Mouse (Mus musculus) 3T3-L1 (cell line): ENCODE measurements around the gene Kcnj4.
A peak's percentile ranks its signal among the peaks of the same experiment; 100 is the strongest.

Experiments
- DNase-seq: peaks from one replicate; pipeline ENCODE4 v3.0.0-alpha.2; 2015; ENCODE audit warnings: low read depth, low spot score

Gene Kcnj4

GRCm38 (mm10) chr15:79504707-79505452, at the start of gene Kcnj4:
Kcnj4 (minus strand) TSS chr15:79505241.
- no peak for DNase-seq

- no peak for DNase-seq
These were observed 47.5 kb upstream of the Kcnj4 start for GRCm38 (mm10) chr15:79552566-79552965.

GRCm38 (mm10) chr15:79548226-79548625, 43.2 kb upstream of the Kcnj4 start:
- DNase-seq: no peak

DNA sequence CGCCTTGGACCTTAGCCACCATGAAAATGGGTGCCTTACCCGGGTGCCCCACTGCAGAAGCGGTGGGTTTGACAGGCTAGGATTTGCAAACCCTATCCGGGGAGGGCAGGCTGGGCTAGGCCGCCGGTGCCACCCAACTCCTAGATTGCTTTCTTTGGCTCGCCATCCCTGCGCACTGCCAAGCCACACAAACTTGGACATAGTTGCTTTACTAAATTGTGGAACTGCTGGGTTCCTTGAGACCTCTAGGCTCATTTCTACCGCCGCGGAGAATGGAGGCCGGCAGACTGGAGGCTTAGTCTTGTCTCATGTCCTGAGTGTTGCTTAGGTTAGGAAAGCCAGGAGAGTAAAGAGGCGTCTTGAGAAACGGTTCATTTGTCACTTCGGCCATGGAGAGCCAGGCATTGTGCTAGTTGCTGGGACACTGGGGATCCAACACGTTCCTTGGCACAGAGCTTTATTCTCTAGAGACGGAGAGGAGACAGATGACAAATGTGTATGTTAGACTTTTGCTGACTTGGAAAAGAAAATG, 42.3 kb upstream of the Kcnj4 start:
- DNase-seq: no peak

DNA sequence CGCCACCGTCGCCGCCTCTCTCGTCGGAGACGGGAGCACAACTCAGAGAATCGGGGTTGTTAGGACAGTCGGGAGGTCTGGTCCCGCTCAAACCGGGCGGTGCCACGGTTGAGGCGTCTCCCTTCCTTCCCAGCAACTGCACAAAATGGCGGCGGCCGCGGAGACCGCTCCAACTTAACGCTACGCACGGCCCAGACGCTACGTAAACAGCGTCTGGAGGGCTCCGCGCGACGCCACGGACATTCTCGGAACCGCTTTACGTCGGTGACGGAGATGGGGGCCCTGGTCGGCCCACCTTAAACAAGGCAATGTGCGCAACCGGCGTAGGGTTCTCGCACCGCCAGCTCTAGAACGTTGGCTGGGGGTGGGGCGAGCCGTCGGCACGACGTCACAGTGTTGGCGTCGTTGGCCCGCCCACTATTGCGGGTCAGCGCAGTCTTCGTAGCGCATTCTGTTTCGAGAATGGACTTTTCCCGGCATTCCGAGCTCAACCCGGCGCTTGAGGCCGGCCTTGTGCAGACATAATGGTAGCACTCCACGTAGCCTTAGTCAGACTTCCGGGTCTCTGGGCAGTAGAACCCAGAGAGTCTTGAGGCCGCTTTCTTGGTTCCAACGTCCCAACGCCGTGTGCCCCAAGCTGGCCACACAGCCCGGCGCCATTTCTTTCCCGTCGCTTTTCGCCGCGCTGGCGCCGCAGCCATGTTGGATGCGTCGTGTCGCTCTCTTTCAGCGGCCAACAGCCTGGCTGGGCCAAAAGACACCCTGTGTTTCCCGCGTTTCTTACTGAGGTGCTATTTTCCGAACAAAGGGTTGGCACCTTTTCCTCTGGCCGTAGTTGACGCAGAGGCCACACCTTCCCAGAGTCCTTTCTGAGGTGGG, 41.6 kb upstream of the Kcnj4 start, which contains the start of gene Ddx17:
TSS of gene Ddx17 (minus strand) at position 332 of the 879 bp plus-strand sequence.
- DNase-seq: peak; percentile 93

- DNase-seq: peak; percentile 50
These were observed 40.9 kb upstream of the Kcnj4 start for GRCm38 (mm10) chr15:79545921-79546399.

DNA sequence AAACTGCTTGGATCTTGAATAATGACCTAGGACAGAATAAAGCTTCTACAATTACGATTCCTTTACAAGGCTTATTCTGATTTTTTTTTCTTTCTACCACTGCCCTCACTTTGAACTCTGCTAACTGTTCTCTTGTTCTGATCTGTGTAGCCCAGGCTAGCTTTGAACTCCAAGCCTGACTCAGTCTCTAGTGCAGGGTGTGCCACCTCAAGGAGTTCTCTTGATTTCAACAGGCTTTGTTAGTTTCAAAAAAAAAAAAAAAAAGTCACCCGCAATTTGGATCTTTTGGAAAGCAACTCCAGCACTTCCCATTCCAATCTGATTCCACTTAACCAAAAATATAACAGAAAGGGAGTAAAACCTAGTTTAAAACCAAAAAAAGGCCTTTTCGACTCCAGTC, 40.5 kb upstream of the Kcnj4 start:
- DNase-seq: peak; percentile 40

DNA sequence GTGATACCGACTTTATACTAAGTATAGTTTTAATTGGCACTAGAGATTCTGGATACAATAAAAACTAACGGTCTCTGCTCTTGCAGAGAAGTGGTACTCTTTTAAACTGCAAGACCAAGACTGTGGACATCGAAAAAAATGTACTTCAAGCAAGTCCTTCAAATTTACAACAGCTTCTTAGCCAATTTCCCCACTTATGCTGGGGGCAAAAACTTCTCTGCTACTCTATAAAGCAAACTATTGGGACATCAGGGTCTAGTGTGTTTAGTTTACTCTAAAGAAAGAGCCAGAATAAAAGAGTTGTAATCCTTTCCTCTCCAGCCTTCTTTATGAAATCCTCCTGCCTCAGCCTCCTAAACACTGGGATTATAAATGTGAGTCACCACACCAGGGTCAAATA, 38.9 kb upstream of the Kcnj4 start:
- no peak for DNase-seq

- DNase-seq: no peak
These were observed 28.8 kb upstream of the Kcnj4 start for GRCm38 (mm10) chr15:79533796-79534195.

DNA sequence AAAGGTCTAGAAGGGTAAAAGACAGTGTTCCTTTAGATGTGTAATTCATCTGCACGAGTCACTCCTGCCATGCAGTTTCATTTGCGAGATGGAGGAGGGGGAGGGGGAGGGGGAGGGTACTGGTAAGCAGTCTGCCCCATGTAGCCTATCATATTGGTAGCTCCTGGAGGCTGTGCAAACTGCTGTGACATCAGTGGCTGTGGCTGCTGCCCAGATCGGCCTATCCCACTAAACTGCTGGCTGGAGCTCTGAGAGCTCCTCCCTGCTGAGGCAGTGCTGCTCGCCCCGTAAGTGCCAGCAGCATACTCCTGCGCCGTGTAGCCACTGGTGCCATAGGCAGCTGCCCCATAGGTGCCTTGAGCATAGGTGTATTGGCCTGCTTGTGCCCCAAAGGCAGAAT, 24.9 kb upstream of the Kcnj4 start:
- DNase-seq: peak; percentile 51

GRCm38 (mm10) chr15:79527991-79528639, 23.1 kb upstream of the Kcnj4 start:
- peak; percentile 51 for DNase-seq

GRCm38 (mm10) chr15:79527192-79527591, 22.2 kb upstream of the Kcnj4 start:
- DNase-seq: no peak

DNA sequence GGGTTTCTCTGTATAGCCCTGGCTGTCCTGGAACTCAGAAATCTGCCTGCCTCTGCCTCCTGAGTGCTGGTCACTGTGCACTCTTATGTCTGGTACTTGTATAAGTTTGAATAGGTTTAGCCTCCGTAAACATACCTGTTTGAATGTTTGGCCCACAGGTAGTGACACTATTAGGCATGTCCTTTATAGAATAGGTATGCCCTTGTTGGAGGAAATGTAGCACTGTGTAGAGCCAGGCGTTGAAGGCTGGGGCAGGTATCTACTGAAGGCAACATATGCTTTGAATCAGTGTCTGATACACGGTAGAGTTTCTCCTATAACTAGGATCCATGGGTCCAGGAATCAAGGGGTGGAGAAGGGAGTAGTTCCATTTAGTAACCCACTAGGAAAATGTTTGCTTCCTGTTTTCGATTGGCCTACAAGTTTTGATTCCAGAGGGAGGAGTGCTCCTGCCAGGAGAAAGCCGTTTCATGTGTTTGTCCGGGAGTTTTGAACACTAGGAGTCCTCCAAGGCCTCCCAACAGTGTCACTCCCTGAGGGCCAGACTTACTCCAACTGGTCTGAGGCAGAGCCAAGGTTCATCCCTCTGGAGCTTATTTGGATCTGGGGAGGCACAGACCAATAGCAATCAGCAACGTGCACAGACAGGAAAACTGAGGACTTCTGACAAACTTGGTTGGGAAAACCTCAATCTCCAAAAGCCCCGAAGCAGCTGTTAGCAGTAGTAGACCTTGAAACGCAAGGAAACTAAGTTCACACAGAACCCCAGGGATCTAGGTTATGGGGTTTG, 21.1 kb upstream of the Kcnj4 start:
- no peak for DNase-seq

GRCm38 (mm10) chr15:79525564-79525963, 20.5 kb upstream of the Kcnj4 start:
- no peak for DNase-seq

- DNase-seq: no peak
These were observed 14.6 kb upstream of the Kcnj4 start for GRCm38 (mm10) chr15:79519400-79520220.

GRCm38 (mm10) chr15:79518571-79518970, 13.5 kb upstream of the Kcnj4 start:
- DNase-seq: no peak

DNA sequence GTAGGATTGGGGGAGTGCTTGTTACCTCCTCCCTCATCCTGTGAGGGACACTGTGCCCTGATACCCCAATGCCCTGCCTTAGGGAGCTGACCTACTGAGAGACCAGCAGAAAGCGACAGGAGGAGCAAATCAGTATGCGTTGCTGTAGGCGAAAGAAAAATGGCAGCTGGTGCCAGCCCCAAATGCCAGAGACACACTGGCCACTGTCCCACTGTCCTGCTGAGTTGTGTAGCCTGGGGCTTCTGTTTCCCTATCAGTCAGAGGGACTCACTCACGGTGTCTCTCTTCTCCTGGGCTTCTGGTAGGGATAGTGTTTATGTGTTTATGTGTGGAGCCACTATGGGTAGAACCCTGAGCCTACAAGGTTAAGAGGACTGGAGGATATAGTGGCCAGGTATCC, 12.7 kb upstream of the Kcnj4 start:
- no peak for DNase-seq

DNA sequence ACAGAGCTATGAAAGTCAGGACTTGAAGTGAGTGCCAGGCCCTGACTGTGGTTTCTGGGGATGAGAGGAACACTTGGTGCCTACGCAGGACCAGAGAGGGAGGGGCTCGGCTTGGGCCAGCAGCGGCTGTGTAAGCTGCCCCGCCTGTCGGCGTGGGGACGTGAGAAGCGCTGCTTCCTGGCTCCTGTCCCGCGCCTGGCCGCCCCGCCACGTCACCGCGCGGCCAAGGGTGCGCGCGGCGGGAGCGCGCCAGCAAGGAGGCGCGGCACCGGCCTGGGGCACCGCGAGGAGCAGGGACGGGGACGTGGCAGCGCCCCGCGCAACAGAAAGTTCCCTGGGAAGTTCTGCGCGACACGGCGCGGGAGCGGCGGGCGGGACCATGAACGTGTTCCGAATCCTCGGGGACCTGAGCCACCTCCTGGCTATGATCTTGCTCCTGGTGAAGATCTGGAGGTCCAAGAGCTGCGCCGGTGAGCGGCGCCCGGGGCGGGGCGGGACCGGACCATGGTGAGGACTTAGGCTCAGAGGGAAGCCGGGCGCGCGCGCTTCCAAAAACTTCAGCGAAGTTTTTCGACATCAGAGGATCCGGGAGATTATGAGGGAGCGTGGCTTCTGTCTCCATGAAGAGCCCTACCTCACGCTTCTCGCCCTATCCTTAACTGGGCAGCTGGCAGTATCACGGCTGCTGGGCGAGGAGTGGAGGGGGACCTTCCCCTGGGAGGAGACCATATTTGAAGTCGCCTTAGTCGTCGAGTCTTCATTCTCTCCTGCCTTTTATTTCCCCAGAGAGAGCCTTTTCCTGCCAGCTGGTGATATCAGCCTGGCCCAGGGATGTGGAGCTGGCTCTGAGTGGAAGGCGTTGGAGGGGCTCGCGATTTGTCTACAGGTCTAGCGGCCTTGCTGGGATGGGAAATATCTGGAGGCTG, 11.4 kb upstream of the Kcnj4 start, which contains the start of gene Kdelr3:
TSS of gene Kdelr3 (plus strand) at position 241 of the 926 bp plus-strand sequence.
- DNase-seq: peak; percentile 87

DNA sequence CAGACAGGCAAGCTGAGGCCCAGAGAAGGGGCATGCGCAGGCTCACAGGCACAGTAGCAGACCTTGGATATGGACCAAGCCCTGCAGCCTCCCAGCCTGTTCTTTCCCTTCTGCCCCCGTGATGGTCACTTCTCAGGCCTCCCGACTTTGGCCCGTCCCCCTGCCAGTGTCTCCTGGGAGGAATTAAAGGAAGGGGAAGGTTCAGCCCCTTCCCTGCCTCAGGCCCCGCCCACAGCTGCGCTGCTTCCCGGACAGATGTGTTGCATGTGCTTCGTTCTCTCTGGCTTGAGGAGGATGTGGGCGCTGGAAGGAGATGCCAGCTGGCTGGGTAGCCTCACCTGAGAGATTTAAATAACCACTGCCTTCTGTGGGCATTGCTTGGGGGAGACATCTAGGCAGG, 8.9 kb upstream of the Kcnj4 start:
- no peak for DNase-seq
